Mouse (Mus musculus) T-helper 2 cell (primary cell): ENCODE measurements around the gene Slc7a1.

Experiments used
- in situ Hi-C: fragments of 300-600 bp; cut with MboI, MseI; formaldehyde crosslinking; loops from one replicate; pipeline ENCODE4 v1.15.1; 2025; ENCODE audit warnings: high pct_unique_total_duplicates

The Slc7a1 gene

DNA sequence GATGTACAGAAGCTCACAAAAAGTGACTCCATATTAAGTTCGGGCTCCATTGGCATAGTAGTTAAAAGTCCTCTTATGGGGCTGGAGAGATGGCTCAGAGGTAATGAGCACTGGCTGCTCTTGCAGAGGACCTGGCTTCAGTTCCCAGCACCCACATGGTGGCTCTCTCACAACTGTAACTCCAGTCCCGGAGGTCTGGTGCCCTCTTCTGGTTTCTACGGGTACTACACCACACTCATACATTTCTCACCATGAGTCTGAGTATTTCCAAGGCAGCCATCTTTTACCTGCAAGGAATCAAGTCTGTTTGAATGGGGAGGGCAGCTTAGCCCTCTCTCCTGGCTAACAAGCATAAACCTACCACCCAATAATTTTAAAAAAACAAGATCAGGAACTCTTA is 30.5 kb downstream of the Slc7a1 start:
- in situ Hi-C loops = no loop called here

DNA sequence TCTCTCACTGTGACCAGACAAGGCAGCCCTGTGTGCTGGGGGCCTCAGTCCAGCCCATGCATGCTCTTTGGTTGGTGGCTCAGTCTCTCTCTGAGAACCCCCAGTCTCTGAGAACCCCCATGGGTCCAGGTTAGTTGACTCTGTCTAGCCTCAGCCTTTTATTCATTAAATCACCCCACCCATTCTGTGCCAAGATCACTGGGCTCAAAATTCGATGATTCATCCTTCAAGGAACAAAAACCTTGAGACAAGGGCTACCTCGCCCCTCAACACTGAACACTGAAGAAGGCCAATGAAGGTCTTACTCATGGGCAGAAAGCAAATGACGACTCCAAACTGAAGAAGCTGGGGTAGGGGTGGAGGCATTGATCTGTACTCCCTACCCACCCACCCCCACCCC is 31.9 kb downstream of the Slc7a1 start:
- in situ Hi-C loops = no loop called here

DNA sequence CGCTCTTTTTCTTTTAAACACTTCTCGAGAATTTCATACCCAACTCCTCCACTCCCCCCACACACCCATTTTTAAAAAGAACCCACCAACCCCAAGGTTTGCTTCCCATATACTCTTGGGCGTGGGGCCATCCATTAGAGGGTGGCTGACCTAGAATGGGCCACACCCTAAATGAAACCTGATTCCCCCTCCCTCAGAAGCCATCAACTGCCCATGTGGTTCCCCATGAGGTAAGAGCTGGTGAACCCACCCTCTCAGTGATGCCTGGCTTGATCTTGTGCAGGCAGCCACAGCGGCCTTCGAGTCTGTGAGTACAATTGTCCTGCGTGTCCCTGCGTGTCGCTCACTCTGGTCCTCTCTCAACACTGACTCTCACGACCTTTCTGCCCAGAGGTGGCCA is 33.2 kb downstream of the Slc7a1 start:
- in situ Hi-C loops = no loop called here

DNA sequence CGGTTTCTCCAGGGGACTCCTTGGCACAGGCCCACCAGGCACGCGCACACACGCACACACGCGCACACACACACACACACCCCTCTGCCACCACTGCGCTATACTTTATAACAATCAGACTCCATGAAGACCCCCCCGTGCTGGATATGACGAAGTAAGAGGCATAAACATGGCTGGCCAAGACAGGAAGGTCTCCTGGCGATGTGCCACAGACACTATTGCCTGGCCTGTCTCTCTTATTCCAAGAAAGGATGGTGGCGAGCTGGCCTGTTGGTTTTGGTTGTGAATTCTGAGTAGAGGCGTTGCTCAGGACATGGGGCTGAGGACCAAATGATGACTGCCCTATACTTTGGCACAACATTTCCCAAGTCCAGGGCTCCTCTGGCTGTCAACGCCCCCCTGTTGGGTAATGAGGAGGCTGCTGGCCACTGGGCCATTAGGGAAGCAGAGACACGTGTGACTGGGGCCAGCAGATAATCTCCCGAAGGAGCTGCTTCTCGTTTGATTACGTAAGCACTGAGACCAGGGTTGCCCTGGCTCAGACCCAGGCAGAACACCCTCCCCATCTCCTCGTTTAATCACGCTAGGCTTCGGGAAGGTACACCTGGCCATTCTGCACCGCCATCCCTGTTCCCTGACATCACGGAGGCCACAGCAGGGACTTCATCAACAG is 36.1 kb downstream of the Slc7a1 start:
- in situ Hi-C loops = no loop called here

DNA sequence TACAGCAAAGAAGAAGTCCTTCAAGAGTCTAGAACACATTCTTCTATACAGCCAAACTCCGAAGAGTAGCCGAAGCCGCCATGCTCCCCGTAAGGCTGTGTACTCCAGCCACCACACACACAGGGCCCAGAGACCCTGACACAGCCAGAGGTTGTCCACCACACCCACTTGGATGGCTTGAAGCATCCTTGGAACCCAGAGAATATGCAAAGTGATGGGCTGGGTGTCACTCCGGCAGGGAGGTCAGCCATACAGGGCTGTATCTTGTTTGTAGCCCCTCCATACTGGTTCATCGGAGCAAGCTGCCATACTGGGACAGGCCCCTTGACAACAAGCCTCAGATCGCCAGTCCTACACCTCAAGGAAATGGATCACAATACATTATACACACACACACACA is 37.4 kb downstream of the Slc7a1 start:
- in situ Hi-C loops = no loop called here

DNA sequence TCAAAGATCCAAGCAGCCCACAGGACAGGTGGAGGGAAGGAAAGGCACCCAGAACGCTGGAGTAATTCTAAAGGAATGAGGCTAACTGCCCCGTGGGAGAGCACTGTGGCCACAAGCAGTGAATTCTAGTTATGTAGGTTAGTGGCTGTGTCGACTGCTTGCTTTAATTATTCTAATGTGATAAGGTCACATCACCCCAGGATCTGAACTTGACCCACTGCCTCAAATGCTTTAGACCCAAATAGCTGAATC is 38.0 kb downstream of the Slc7a1 start:
- in situ Hi-C loops = no loop called here

DNA sequence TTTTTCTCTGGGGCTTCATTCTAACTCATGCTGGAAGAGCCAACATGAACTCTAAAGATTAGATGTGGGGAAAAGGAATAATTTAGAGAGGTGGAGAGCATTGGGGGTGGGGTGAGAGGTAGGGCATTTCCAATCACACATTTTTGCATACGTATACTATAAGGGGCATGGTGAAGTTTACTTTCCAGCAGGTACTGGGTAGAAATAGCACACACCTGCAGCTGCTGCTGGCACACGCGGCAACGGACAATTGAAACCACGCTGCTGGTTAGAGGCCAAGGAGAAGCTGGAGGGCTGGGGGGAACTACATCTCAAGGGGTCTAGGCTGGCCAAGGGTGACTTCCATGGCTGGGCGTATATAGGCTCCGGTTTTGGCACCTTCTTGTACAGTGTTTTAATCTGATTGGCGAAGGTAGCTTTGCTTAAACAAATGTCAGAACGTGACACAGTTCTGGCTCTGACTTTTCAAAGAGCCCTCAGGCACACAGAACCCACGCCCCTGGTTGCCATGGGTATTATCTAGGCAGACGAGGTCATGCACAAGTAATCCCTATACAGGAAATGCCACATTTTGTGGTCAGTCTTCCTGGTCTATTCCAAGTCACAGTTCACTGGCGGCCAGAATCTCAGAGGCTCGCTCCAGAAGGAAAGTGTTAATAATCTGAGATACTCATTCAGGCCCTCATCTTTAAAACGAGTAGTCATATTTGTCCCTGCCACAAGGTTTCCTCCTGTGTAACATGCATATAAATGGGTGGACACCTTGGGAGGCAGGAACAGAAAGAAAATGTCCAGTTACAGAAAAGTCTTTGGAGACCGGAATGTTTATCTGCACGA is 38.6 kb downstream of the Slc7a1 start:
- in situ Hi-C loops = no loop called here

DNA sequence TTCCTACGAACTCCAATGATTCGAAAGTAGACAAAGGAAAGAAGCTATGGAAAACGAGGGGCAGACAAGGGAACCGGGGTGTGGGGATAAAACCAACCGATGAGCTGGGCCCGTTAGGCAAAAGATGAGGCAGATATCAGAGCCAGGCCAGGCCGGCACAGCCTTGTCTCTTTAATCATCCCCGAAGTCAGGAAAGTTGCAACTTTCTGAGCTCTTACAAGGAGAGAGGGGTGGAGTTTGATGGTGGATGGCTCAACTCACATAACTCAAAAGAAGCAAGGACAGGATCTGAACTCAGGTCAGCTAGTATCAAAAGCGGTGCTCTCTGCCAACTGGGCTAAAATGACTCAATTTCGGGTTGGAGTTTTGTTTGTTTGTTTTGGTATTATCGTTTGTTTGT is 40.6 kb downstream of the Slc7a1 start:
- in situ Hi-C loops = no loop called here

DNA sequence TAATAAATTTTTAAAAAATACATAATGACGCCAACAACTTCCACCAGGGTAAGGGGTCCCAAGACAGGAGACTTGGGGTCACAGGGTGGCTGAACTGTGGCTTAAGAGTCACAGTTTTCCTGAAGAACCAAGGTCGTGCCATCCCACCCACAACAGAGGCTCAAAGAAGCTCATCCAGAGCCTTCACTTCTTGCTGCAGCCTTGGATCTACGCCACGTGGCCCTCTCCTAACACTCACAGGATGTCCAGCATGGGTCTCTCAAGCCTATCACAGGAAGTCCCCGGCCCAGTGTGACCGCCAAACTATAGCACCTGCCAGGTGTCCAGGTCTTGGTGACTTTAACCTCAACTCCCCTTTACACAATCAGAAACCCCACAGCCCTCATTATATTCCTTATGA is 42.5 kb downstream of the Slc7a1 start:
- in situ Hi-C loops = no loop called here

DNA sequence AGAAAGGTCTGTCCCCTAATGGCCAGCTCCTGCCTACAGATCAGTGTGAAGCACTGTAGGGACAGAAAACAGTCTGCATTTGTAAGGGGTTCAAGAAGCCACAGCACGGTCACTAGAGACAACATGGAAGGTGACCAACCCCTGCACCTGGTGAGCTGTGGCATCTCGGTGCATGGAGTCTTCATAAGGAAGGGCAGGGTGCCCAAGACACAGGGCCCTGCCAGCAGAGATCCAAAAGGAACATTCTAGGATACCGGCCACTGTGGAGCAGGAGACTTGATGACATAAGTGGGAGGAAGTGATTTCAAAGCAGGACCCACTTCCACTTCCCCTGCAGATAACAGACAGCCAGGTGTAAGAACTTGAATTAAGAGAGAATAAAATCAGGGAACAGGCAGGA is 43.9 kb downstream of the Slc7a1 start:
- in situ Hi-C loops = no loop called here

DNA sequence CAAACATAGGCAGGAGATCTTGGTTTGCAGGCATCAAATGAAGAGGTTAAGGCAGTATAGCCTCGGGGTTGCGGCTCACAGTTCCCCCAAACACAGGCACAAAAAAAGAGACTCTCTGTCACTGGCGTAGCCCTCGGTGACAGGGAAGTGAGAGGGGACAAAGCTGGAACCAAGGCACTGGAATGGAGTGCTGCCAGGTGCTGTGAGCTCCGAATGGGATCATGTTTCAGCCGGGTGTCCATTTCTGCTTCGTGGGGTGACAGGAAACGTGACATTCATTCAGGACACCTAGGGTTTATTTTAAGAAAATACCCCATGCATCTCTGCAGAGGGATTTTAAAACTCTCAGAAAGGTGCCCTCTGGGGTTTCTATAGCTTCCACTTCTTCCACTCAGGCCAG is 45.2 kb downstream of the Slc7a1 start:
- in situ Hi-C loops = no loop called here

DNA sequence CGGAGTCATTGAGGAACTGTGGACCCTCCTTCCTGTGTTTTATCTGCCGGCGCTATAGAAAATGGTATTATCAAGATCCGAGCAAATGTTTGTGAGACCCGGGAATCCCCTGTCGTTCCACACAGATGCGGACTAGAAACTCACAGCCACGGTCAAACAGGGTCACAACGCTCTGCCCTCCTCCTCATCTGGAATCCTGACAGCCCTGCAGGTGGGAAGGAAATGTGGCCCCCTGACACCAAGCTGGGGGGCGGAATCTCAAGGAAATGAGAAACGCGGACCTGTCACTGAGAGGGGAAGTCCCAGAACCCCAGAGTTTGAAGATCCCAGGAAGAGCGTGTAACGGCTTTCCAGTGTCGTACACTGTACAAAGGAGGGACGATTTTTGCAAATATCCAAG is 46.3 kb downstream of the Slc7a1 start:
- in situ Hi-C loops = no loop called here

DNA sequence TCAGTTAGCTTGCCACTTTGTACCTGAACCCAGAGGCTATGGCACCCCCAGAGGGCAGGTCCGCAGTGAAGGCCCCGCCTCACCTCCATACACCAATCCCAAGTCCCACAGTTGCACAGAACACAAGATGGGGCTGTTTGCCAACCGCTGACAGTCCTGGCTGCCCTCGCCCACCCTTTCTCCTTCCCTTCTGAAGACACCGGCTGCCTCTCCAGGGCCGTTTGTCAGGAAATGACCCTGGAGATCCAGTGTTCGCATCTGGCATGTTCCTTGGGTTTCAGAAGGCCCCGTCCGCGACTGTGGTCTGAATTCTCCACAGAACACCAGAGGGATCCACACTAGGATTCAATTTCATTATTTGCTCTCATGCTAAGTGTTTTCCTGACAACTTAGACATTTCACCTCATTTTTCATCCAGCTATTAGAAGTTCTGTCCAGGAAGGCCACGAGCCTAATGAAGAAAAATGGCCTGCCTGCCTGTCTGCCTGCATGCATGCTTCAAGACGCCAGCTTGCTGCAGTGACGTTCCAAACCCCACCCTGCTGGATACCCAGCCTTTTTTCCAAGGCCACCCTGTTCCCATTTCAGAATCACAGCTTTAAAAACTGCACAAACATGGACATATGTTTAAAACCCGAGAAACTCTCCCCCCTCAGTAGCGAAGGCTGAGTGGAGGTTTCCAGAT is 50.2 kb downstream of the Slc7a1 start:
- in situ Hi-C loops = loop anchor here (10.0 to 25.0 kb wide), 3 partner anchors 95 to 1488 kb away; no protein-coding TSS in a partner anchor

DNA sequence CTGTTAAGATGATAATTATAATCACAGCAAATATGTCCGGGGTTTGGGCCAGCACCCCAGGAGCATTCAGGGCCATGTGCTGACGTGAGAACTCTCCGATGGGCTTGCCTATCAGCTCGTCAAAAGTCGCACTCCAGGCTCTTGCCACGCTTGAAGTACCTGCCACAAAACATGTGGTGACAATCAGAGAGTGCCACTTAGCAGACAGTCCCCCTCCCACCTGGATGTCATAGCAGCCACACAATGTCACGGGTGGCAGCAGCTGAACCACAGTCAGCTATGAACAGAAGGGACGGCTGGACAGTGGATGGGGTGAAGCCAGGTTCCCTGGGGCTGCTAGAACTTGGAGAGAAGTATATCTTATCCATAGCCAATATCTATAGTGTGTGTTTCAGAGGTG is 51.6 kb downstream of the Slc7a1 start:
- in situ Hi-C loops = loop anchor here (10.0 to 25.0 kb wide), 3 partner anchors 97 to 1489 kb away; no protein-coding TSS in a partner anchor

DNA sequence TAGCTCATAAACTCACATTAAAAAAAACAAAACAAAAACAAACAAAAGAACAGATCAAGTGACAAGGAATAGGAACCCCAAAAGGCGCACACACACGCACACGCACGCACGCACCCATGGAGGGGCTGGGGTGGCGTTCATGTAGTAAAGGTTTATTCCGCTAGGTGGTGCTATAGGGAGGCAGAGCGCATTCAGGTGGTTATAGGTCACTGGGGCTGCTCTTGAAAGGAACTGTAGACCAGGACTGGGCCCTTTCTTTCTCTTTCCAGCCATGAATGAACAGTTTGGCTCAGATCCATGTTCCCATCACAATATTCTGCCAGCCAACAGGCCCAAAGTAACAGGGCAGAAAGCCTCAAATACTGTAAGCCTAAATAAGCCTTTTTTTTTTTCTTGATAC is 53.2 kb downstream of the Slc7a1 start:
- in situ Hi-C loops = loop anchor here (10.0 to 25.0 kb wide), 3 partner anchors 98 to 1491 kb away; no protein-coding TSS in a partner anchor

DNA sequence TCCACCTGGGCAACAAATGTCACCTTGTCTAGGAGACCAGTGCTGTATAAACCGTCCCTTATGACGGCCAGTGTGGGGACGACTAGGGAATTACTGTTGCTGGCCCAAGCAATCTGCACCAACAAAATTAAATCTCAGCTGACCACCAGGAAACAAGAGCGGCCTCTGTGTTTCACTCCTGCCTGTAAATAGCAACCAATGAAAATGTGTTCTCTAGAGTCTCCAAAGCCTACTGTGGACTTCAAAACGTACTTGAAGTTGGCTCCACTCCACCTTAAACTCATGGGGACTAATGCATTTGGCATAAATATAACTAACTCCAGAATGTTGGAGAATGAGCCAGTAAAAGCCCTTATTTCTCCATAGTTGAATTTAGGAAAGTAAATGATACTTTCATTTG is 55.3 kb downstream of the Slc7a1 start:
- in situ Hi-C loops = loop anchor here (10.0 to 25.0 kb wide), 3 partner anchors 100 to 1493 kb away; no protein-coding TSS in a partner anchor

DNA sequence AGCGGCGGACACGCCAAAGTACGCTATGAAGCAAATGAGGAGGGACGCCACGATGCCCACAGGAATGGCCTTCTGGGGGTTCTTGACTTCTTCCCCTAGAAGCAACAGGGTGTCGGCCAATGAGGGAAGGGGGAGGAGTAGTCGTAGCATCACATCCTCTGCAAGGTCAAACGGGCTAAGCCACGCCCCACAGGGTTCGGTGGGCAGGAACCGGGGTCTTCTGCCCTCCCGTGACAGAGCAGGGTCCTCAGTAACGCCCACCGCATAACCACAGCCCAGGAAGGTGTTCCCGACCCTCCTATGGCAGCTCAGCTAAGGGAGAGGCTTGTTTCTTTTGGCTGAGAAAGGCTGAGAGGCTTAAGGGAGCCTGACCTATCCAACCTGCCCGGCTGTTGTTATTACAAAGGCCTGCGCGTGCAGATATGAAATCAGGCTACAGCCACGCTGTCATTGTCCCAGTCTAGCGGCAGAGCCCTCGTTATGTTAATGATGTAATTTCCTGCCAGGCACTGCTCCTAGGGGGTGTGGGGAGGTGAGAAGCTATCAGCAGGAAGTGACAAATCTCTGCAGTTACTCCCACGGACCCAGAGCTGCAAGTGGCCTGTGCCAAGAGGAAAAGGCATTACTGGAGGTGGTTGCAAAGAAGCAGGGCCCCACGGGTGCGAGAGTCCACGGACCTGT is 57.5 kb downstream of the Slc7a1 start:
- in situ Hi-C loops = loop anchor here (10.0 to 25.0 kb wide), 3 partner anchors 103 to 1495 kb away; no protein-coding TSS in a partner anchor

DNA sequence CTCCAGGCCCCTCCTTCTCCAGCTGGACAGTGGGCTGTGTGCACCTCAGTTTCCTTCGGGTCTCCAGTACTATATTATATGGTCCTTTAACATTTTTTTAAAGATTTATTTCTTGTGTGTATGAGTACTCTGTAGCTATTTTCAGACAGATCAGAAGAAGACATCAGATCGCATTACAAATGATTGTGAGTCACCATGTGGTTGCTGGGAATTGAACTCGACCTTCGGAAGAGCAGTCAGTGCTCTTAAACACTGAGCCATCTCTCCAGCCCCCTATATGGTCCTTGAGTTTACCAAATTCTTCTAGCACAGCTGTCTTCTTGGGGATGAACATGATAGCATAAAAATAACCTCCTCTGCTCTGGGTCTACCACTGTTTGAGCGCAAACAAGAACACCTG is 60.6 kb downstream of the Slc7a1 start:
- in situ Hi-C loops = loop anchor here (25.0 kb wide), 2 partner anchors 1273 to 1498 kb away; no protein-coding TSS in a partner anchor

DNA sequence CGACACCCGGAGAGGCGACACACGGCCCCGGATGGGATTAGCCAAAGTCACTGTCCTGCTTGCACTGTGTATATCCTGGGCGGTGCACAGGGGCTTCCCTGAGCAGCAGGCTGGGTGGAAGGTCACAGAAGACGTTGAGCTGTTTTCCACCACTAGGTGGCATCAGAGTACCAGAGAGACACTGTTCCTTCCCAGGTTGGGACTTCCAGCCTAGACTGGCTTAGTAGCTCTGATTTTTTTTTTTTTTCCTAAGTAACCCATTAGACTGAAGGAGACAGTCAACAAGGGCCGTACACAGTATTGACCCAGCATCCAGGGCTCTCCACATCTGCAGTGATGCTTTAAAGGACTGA is 67.1 kb downstream of the Slc7a1 start:
- in situ Hi-C loops = loop anchor here (25.0 kb wide), 2 partner anchors 1280 to 1505 kb away; no protein-coding TSS in a partner anchor

DNA sequence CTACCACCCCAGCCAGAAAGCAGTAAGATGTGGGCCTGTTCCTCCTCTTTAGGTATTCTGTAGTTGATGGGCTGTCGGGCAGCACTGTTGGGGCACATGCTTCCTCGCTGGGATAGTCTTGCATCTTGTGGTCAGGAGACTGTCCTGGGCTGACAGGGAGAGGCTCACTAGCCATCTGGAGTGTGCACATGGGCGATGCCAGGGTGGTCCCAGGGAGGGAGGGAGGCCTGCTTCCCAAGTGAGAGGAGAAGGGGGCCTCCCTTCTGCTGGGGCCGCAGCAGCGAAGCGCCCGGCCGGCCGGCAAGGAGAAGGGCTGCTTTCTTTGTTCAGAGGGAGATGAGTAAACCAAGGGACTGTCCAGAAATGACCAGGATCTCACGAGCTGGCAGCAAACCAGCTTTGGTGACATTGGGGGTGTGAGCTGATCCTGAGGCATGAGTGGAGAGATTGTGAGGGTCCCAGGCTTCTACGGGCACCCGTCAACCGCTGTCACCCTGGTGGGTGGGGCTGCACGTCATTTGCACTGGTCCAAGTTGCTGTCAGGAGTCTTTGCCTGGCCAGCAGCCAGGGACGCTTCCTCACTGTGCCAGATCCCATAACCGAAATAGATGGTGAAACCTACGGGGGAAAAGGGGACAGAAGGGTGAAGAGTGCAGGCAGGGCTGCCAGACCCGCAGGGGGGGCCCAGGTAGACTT is 67.6 kb downstream of the Slc7a1 start:
- in situ Hi-C loops = loop anchor here (25.0 kb wide), 2 partner anchors 1280 to 1505 kb away; no protein-coding TSS in a partner anchor

DNA sequence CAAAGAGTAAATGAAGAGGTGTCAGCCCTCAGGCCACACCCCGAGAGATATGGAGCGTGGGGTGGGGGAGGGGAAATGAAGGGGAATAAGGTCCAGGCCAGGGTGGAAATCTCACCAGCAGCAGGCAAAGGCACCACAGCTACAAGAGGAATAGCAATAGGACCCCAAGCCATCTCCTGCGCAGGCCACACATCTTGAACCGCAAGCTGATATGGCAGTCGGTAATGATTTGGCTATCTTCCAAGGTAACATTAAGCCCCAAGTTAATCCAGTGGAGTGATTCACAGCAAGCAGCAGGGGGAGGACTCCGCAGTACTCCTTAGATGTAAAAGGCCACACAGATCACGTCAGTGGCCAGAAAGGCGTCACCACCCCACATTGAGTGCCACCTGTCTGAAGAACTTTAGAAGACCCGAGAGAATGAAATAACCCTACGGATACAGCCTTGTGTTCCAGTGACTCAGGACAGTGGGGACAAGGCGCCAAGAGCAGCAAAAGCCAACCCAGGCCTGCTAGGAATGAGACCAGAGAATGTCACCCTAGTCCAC is 68.4 kb downstream of the Slc7a1 start:
- in situ Hi-C loops = loop anchor here (25.0 kb wide), 2 partner anchors 1281 to 1506 kb away; no protein-coding TSS in a partner anchor
